Mouse (Mus musculus): Measurements from ENCODE around the gene Dtl. TPM values are rescaled to one million over a fixed set of nuclear protein-coding genes. Genes with fewer than 3 reads are reported as not detected.

Gene Dtl
- polyA plus RNA-seq, 1 experiment from 2014 or later = 37.6 TPM

- Histone ChIP-seq H3K27ac (replicated peaks; ENCODE audit: low read depth, low read length) (no peak overlapping the region), H3K4me1 (ENCODE audit: control insufficient read depth, insufficient read depth, low read length) (no peaks in the 10 kb centered on the region), H3K36me3 (ENCODE audit: control insufficient read depth, insufficient read depth, low read length) (peaks cover 68% of the 10 kb centered on the region), H3K9ac (ENCODE audit: low read depth, low read length) (no peak overlapping the region), H3K4me2 (ENCODE audit: low read depth, low read length) (no peak overlapping the region), H3K4me3 (ENCODE audit: low read depth, low read length) (no peak overlapping the region), H3K27me3 (replicated peaks; ENCODE audit: control insufficient read depth, insufficient read depth, low read length) (no peaks in the 10 kb centered on the region), H3K9me3 (ENCODE audit: control insufficient read depth, low read length) (no peaks in the 10 kb centered on the region)
- no peak for ATAC-seq (ENCODE audit: low read depth)
- no peak for DNase-seq (ENCODE audit: low spot score)
- 91% methylated on average over 2 of the region's 2 CpGs for WGBS
Measured at GRCm38 (mm10) chr1:191588749-191589148, 13.4 kb upstream of the Dtl start.

GRCm38 (mm10) chr1:191587062-191587461 is 11.7 kb upstream of the Dtl start:
- H3K4me2 ChIP-seq (ENCODE audit: low read depth, low read length) = no peak overlapping the region
- no peaks in the 10 kb centered on the region for H3K4me1 ChIP-seq (ENCODE audit: control insufficient read depth, insufficient read depth, low read length)
- H3K9me3 ChIP-seq (ENCODE audit: control insufficient read depth, low read length) = no peaks in the 10 kb centered on the region
- H3K36me3 ChIP-seq (ENCODE audit: control insufficient read depth, insufficient read depth, low read length) = peaks cover 79% of the 10 kb centered on the region
- no peak overlapping the region for H3K9ac ChIP-seq (ENCODE audit: low read depth, low read length)
- no peak for DNase-seq (ENCODE audit: low spot score)
- no peaks in the 10 kb centered on the region for H3K27me3 ChIP-seq (replicated peaks; ENCODE audit: control insufficient read depth, insufficient read depth, low read length)
- WGBS = 98% methylated on average over 3 of the region's 3 CpGs
- no peak overlapping the region for H3K27ac ChIP-seq (replicated peaks; ENCODE audit: low read depth, low read length)
- H3K4me3 ChIP-seq (ENCODE audit: low read depth, low read length) = no peak overlapping the region
- ATAC-seq (ENCODE audit: low read depth) = no peak

- peaks cover 77% of the 10 kb centered on the region for H3K36me3 ChIP-seq (ENCODE audit: control insufficient read depth, insufficient read depth, low read length)
- no peaks in the 10 kb centered on the region for H3K27me3 ChIP-seq (replicated peaks; ENCODE audit: control insufficient read depth, insufficient read depth, low read length)
- WGBS = 91% methylated on average over 2 of the region's 2 CpGs
- H3K9ac ChIP-seq (ENCODE audit: low read depth, low read length) = no peak overlapping the region
- H3K4me2 ChIP-seq (ENCODE audit: low read depth, low read length) = no peak overlapping the region
- no peak overlapping the region for H3K4me3 ChIP-seq (ENCODE audit: low read depth, low read length)
- ATAC-seq (ENCODE audit: low read depth) (no peak), DNase-seq (ENCODE audit: low spot score) (no peak)
- H3K4me1 ChIP-seq (ENCODE audit: control insufficient read depth, insufficient read depth, low read length) = no peaks in the 10 kb centered on the region
- H3K9me3 ChIP-seq (ENCODE audit: control insufficient read depth, low read length) = no peaks in the 10 kb centered on the region
- H3K27ac ChIP-seq (replicated peaks; ENCODE audit: low read depth, low read length) = no peak overlapping the region
Measured at GRCm38 (mm10) chr1:191585704-191586103, 10.4 kb upstream of the Dtl start.

- ATAC-seq (ENCODE audit: low read depth) (no peak), DNase-seq (ENCODE audit: low spot score) (no peak)
- H3K4me3 ChIP-seq (ENCODE audit: low read depth, low read length) = no peak overlapping the region
- no peak overlapping the region for H3K9ac ChIP-seq (ENCODE audit: low read depth, low read length)
- H3K27ac ChIP-seq (replicated peaks; ENCODE audit: low read depth, low read length) = no peak overlapping the region
- peaks cover 67% of the 10 kb centered on the region for H3K36me3 ChIP-seq (ENCODE audit: control insufficient read depth, insufficient read depth, low read length)
- no peaks in the 10 kb centered on the region for H3K4me1 ChIP-seq (ENCODE audit: control insufficient read depth, insufficient read depth, low read length)
- H3K27me3 ChIP-seq (replicated peaks; ENCODE audit: control insufficient read depth, insufficient read depth, low read length) = no peaks in the 10 kb centered on the region
- 91% methylated on average over 4 of the region's 4 CpGs for WGBS
- 0 out of 2 replicates have a peak, but pooled peaks cover 5% of the 10 kb centered on the region for H3K9me3 ChIP-seq (ENCODE audit: control insufficient read depth, low read length)
- H3K4me2 ChIP-seq (ENCODE audit: low read depth, low read length) = no peak overlapping the region
Measured at GRCm38 (mm10) chr1:191584483-191584882, 9.1 kb upstream of the Dtl start.

GRCm38 (mm10) chr1:191583836-191584235 is 8.5 kb upstream of the Dtl start:
- H3K4me3 ChIP-seq (ENCODE audit: low read depth, low read length) = no peak overlapping the region
- H3K4me1 ChIP-seq (ENCODE audit: control insufficient read depth, insufficient read depth, low read length) = no peaks in the 10 kb centered on the region
- no peak overlapping the region for H3K9ac ChIP-seq (ENCODE audit: low read depth, low read length)
- H3K27ac ChIP-seq (replicated peaks; ENCODE audit: low read depth, low read length) = no peak overlapping the region
- DNase-seq (ENCODE audit: low spot score) (no peak), ATAC-seq (ENCODE audit: low read depth) (no peak)
- no peak overlapping the region for H3K4me2 ChIP-seq (ENCODE audit: low read depth, low read length)
- no peaks in the 10 kb centered on the region for H3K27me3 ChIP-seq (replicated peaks; ENCODE audit: control insufficient read depth, insufficient read depth, low read length)
- peaks cover 63% of the 10 kb centered on the region for H3K36me3 ChIP-seq (ENCODE audit: control insufficient read depth, insufficient read depth, low read length)
- 89% methylated on average over 4 of the region's 4 CpGs for WGBS
- 0 out of 2 replicates have a peak, but pooled peaks cover 5% of the 10 kb centered on the region for H3K9me3 ChIP-seq (ENCODE audit: control insufficient read depth, low read length)

- Histone ChIP-seq H3K4me3 (ENCODE audit: low read depth, low read length) (no peak overlapping the region), H3K27ac (replicated peaks; ENCODE audit: low read depth, low read length) (no peak overlapping the region), H3K4me2 (ENCODE audit: low read depth, low read length) (no peak overlapping the region), H3K4me1 (ENCODE audit: control insufficient read depth, insufficient read depth, low read length) (peaks cover 16% of the 10 kb centered on the region), H3K36me3 (ENCODE audit: control insufficient read depth, insufficient read depth, low read length) (peaks cover 45% of the 10 kb centered on the region), H3K9ac (ENCODE audit: low read depth, low read length) (no peak overlapping the region), H3K9me3 (ENCODE audit: control insufficient read depth, low read length) (0 out of 2 replicates have a peak, but pooled peaks cover 5% of the 10 kb centered on the region), H3K27me3 (replicated peaks; ENCODE audit: control insufficient read depth, insufficient read depth, low read length) (no peaks in the 10 kb centered on the region)
- DNase-seq (ENCODE audit: low spot score) = no peak
- no peak for ATAC-seq (ENCODE audit: low read depth)
- WGBS = 84% methylated on average over 4 of the region's 4 CpGs
Measured at GRCm38 (mm10) chr1:191581641-191582040, 6.3 kb upstream of the Dtl start.

GRCm38 (mm10) chr1:191579524-191579923 is 4.2 kb upstream of the Dtl start:
- WGBS = 87% methylated on average over 3 of the region's 3 CpGs
- no peak for ATAC-seq (ENCODE audit: low read depth)

GRCm38 (mm10) chr1:191574871-191575457 is 380 bp downstream of the Dtl start:
- ATAC-seq (ENCODE audit: low read depth) = peak; percentile 39
- Histone ChIP-seq H3K4me3 (ENCODE audit: low read depth, low read length) (peak overlapping the region; percentile 91), H3K27me3 (replicated peaks; ENCODE audit: control insufficient read depth, insufficient read depth, low read length) (no peaks in the 10 kb centered on the region), H3K36me3 (ENCODE audit: control insufficient read depth, insufficient read depth, low read length) (peaks cover 7% of the 10 kb centered on the region; the same call in 1 of the 2 replicates), H3K27ac (replicated peaks; ENCODE audit: low read depth, low read length) (peak overlapping the region; percentile 95), H3K4me2 (ENCODE audit: low read depth, low read length) (peak overlapping the region; percentile 77), H3K9ac (ENCODE audit: low read depth, low read length) (peak overlapping the region; percentile 91), H3K9me3 (ENCODE audit: control insufficient read depth, low read length) (0 out of 2 replicates have a peak, but pooled peaks cover 2% of the 10 kb centered on the region), H3K4me1 (ENCODE audit: control insufficient read depth, insufficient read depth, low read length) (peaks cover 21% of the 10 kb centered on the region)
- WGBS = under 1% methylated on average over 37 of the region's 52 CpGs
- DNase-seq (ENCODE audit: low spot score) = peak; percentile 93

More at GRCm38 (mm10) chr1:191579524-191579923, 4.2 kb upstream of the Dtl start:
- Histone ChIP-seq H3K27ac (replicated peaks; ENCODE audit: low read depth, low read length) (no peak overlapping the region), H3K27me3 (replicated peaks; ENCODE audit: control insufficient read depth, insufficient read depth, low read length) (no peaks in the 10 kb centered on the region), H3K4me2 (ENCODE audit: low read depth, low read length) (no peak overlapping the region), H3K9me3 (ENCODE audit: control insufficient read depth, low read length) (0 out of 2 replicates have a peak, but pooled peaks cover 5% of the 10 kb centered on the region), H3K4me3 (ENCODE audit: low read depth, low read length) (no peak overlapping the region), H3K36me3 (ENCODE audit: control insufficient read depth, insufficient read depth, low read length) (peaks cover 27% of the 10 kb centered on the region), H3K4me1 (ENCODE audit: control insufficient read depth, insufficient read depth, low read length) (peaks cover 18% of the 10 kb centered on the region), H3K9ac (ENCODE audit: low read depth, low read length) (no peak overlapping the region)
- DNase-seq (ENCODE audit: low spot score) = peak; percentile 55

Data from embryonic facial prominence, embryonic 14.5 days (tissue).